Mouse (Mus musculus): ENCODE measurements around the gene Ccl7. TPM values are rescaled to one million over a fixed set of nuclear protein-coding genes. Genes with fewer than 3 reads are reported as not detected.

The Ccl7 gene
- total and polyA plus RNA-seq, 2 experiments from 2014 or later, result 0.53 to 2.8 TPM

GRCm38 (mm10) chr11:82057646-82058045 is 12.1 kb downstream of the Ccl7 start, which contains the start of gene Ccl11:
TSS of gene Ccl11 (plus strand) at chr11:82057823.
- Histone ChIP-seq H3K4me2 (ENCODE audit: low read depth, low read length) (no peak within 1 kb of the TSS), H3K9ac (replicated peaks; ENCODE audit: low read depth, low read length) (no peak within 1 kb of the TSS), H3K4me3 (ENCODE audit: low read depth, low read length) (no peak within 1 kb of the TSS)

GRCm38 (mm10) chr11:82062226-82062625 is 16.7 kb downstream of the Ccl7 start:
- Histone ChIP-seq H3K9ac (replicated peaks; ENCODE audit: low read depth, low read length) (no peak overlapping the region), H3K4me3 (ENCODE audit: low read depth, low read length) (no peak overlapping the region), H3K36me3 (replicated peaks; ENCODE audit: control insufficient read depth, insufficient read depth, low read length) (no peaks in the 10 kb centered on the region), H3K27ac (ENCODE audit: low read depth) (no peak overlapping the region), H3K9me3 (replicated peaks; ENCODE audit: control insufficient read depth, low read length) (no peaks in the 10 kb centered on the region), H3K4me1 (ENCODE audit: control insufficient read depth, insufficient read depth) (no peaks in the 10 kb centered on the region), H3K4me2 (ENCODE audit: low read depth, low read length) (no peak overlapping the region), H3K27me3 (ENCODE audit: control insufficient read depth, insufficient read depth, low read length) (no peaks in the 10 kb centered on the region)
- DNase-seq (ENCODE audit: low spot score) (no peak), ATAC-seq (ENCODE audit: insufficient read depth, low read depth) (no peak)
- no peak for TF ChIP-seq CTCF (IDR thresholded peaks at IDR 0.05; ENCODE audit: low read depth)
- 61% methylated on average over 3 of the region's 3 CpGs for WGBS

More at GRCm38 (mm10) chr11:82057646-82058045, 12.1 kb downstream of the Ccl7 start, which contains the start of gene Ccl11:
- no peaks in the 10 kb centered on the region for H3K9me3 ChIP-seq (replicated peaks; ENCODE audit: control insufficient read depth, low read length)
- WGBS, result 58% methylated on average over 6 of the region's 6 CpGs
- no peaks in the 10 kb centered on the region for H3K36me3 ChIP-seq (replicated peaks; ENCODE audit: control insufficient read depth, insufficient read depth, low read length)
- ATAC-seq (ENCODE audit: insufficient read depth, low read depth) (no peak), DNase-seq (ENCODE audit: low spot score) (no peak)
- no peaks in the 10 kb centered on the region for H3K4me1 ChIP-seq (ENCODE audit: control insufficient read depth, insufficient read depth)
- TF ChIP-seq EP300 (IDR thresholded peaks at IDR 0.05; ENCODE audit: low read depth) (no peak), CTCF (IDR thresholded peaks at IDR 0.05; ENCODE audit: low read depth) (no peak)
- no peak within 1 kb of the TSS for H3K27ac ChIP-seq (ENCODE audit: low read depth)
- no peaks in the 10 kb centered on the region for H3K27me3 ChIP-seq (ENCODE audit: control insufficient read depth, insufficient read depth, low read length)

- 61% methylated on average over 2 of the region's 2 CpGs for WGBS
- TF ChIP-seq EP300 (IDR thresholded peaks at IDR 0.05; ENCODE audit: low read depth), result no peak
- TF ChIP-seq CTCF (IDR thresholded peaks at IDR 0.05; ENCODE audit: low read depth), result no peak
- Histone ChIP-seq H3K4me1 (ENCODE audit: control insufficient read depth, insufficient read depth) (no peaks in the 10 kb centered on the region), H3K9me3 (replicated peaks; ENCODE audit: control insufficient read depth, low read length) (no peaks in the 10 kb centered on the region), H3K27ac (ENCODE audit: low read depth) (no peak overlapping the region), H3K9ac (replicated peaks; ENCODE audit: low read depth, low read length) (no peak overlapping the region), H3K36me3 (replicated peaks; ENCODE audit: control insufficient read depth, insufficient read depth, low read length) (no peaks in the 10 kb centered on the region), H3K4me2 (ENCODE audit: low read depth, low read length) (no peak overlapping the region), H3K27me3 (ENCODE audit: control insufficient read depth, insufficient read depth, low read length) (no peaks in the 10 kb centered on the region), H3K4me3 (ENCODE audit: low read depth, low read length) (no peak overlapping the region)
- no peak for DNase-seq (ENCODE audit: low spot score)
- ATAC-seq (ENCODE audit: insufficient read depth, low read depth), result no peak
Measured at GRCm38 (mm10) chr11:82063454-82063853, 17.9 kb downstream of the Ccl7 start.

GRCm38 (mm10) chr11:82066953-82067571 is 21.6 kb downstream of the Ccl7 start:
- Histone ChIP-seq H3K4me3 (ENCODE audit: low read depth, low read length) (no peak overlapping the region), H3K27ac (ENCODE audit: low read depth) (no peak overlapping the region), H3K27me3 (ENCODE audit: control insufficient read depth, insufficient read depth, low read length) (no peaks in the 10 kb centered on the region), H3K4me1 (ENCODE audit: control insufficient read depth, insufficient read depth) (no peaks in the 10 kb centered on the region), H3K9me3 (replicated peaks; ENCODE audit: control insufficient read depth, low read length) (no peaks in the 10 kb centered on the region), H3K36me3 (replicated peaks; ENCODE audit: control insufficient read depth, insufficient read depth, low read length) (no peaks in the 10 kb centered on the region), H3K9ac (replicated peaks; ENCODE audit: low read depth, low read length) (no peak overlapping the region), H3K4me2 (ENCODE audit: low read depth, low read length) (no peak overlapping the region)
- WGBS, result 66% methylated on average over 7 of the region's 7 CpGs
- no peak for ATAC-seq (ENCODE audit: insufficient read depth, low read depth)
- no peak for DNase-seq (ENCODE audit: low spot score)
- TF ChIP-seq CTCF (IDR thresholded peaks at IDR 0.05; ENCODE audit: low read depth), result no peak
- no peak for TF ChIP-seq EP300 (IDR thresholded peaks at IDR 0.05; ENCODE audit: low read depth)

- H3K4me2 ChIP-seq (ENCODE audit: low read depth, low read length), result no peak overlapping the region
- H3K4me3 ChIP-seq (ENCODE audit: low read depth, low read length), result no peak overlapping the region
- H3K27me3 ChIP-seq (ENCODE audit: control insufficient read depth, insufficient read depth, low read length), result no peaks in the 10 kb centered on the region
- no peak for TF ChIP-seq EP300 (IDR thresholded peaks at IDR 0.05; ENCODE audit: low read depth)
- no peak for TF ChIP-seq CTCF (IDR thresholded peaks at IDR 0.05; ENCODE audit: low read depth)
- H3K36me3 ChIP-seq (replicated peaks; ENCODE audit: control insufficient read depth, insufficient read depth, low read length), result no peaks in the 10 kb centered on the region
- H3K9me3 ChIP-seq (replicated peaks; ENCODE audit: control insufficient read depth, low read length), result no peaks in the 10 kb centered on the region
- no peaks in the 10 kb centered on the region for H3K4me1 ChIP-seq (ENCODE audit: control insufficient read depth, insufficient read depth)
- no peak for DNase-seq (ENCODE audit: low spot score)
- H3K9ac ChIP-seq (replicated peaks; ENCODE audit: low read depth, low read length), result no peak overlapping the region
- H3K27ac ChIP-seq (ENCODE audit: low read depth), result no peak overlapping the region
- no peak for ATAC-seq (ENCODE audit: insufficient read depth, low read depth)
- 65% methylated on average over 3 of the region's 3 CpGs for WGBS
Measured at GRCm38 (mm10) chr11:82071076-82071475, 25.6 kb downstream of the Ccl7 start.

- Histone ChIP-seq H3K9me3 (replicated peaks; ENCODE audit: control insufficient read depth, low read length) (no peaks in the 10 kb centered on the region), H3K4me3 (ENCODE audit: low read depth, low read length) (no peak overlapping the region), H3K4me1 (ENCODE audit: control insufficient read depth, insufficient read depth) (no peaks in the 10 kb centered on the region), H3K36me3 (replicated peaks; ENCODE audit: control insufficient read depth, insufficient read depth, low read length) (no peaks in the 10 kb centered on the region), H3K27me3 (ENCODE audit: control insufficient read depth, insufficient read depth, low read length) (no peaks in the 10 kb centered on the region), H3K27ac (ENCODE audit: low read depth) (no peak overlapping the region), H3K9ac (replicated peaks; ENCODE audit: low read depth, low read length) (no peak overlapping the region), H3K4me2 (ENCODE audit: low read depth, low read length) (no peak overlapping the region)
- TF ChIP-seq CTCF (IDR thresholded peaks at IDR 0.05; ENCODE audit: low read depth), result no peak
- TF ChIP-seq EP300 (IDR thresholded peaks at IDR 0.05; ENCODE audit: low read depth), result no peak
- 74% methylated on average over 1 of the region's 1 CpGs for WGBS
- DNase-seq (ENCODE audit: low spot score), result no peak
- ATAC-seq (ENCODE audit: insufficient read depth, low read depth), result no peak
Measured at GRCm38 (mm10) chr11:82072374-82072773, 26.9 kb downstream of the Ccl7 start.

All from heart, postnatal 0 days (tissue).